Mouse (Mus musculus) kidney, adult 18-20 months (tissue): ENCODE results near the gene Mocs3.

Experiments used
- DNase-seq: peaks from one replicate; pipeline ENCODE4 v3.0.0; 2021

Mocs3 gene

DNA sequence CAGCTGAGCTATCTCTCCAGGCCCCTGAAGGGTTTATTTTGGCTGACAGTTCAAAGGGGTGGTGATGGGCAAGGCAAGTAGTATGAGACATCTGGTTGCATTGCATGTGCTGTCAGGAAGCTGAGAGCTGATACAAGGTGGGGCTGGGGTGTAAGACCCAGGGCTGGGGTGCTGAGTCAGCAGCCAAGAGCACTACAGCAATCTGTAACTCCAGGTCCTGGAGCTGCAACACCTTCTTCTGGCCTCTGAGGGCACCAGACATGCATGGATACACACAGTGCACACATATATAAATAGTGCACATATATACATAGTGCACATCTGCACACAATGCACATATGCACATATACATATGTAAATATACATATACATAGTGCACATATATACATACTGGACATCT lies 12.4 kb downstream of the Mocs3 start:
- DNase-seq = no peak

DNA sequence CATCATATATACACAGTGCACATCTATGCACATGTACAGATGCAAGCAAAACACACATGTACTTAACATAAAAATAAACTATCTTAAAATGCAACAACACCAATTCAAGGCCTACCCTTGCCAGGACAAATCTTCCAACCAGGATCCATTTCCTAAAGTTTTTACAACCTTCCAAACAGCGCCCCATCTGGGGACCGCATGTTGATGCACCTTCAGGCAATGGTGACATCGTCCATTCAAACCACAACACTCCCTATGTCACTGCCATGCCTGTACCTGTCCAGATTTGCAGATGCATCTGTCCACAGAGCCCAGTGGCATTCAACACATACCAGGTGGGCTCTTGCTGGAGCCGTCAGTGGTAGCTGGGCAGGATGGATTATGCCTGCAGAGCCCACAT lies 12.9 kb downstream of the Mocs3 start:
- no peak for DNase-seq

DNA sequence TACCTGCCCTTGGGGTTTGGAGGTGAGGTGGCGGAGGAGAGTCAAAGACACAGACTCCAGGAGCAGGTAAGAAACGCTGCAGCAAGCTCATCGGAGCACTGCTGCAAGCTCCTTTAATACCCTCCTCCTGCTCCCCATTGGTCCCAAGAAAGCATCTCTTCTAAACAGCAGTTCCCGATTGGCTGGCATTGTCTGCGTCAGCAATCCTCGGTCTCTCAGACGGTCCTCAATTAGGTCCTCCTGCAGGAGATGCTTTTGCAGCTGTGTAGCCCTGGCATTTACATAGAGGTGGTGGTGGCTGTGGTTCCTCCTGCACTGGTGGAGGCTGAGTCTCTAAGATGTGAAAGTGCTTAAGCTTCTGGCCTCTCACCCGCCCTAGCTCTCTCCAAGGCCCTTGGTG lies 15.1 kb downstream of the Mocs3 start:
- DNase-seq = no peak

DNA sequence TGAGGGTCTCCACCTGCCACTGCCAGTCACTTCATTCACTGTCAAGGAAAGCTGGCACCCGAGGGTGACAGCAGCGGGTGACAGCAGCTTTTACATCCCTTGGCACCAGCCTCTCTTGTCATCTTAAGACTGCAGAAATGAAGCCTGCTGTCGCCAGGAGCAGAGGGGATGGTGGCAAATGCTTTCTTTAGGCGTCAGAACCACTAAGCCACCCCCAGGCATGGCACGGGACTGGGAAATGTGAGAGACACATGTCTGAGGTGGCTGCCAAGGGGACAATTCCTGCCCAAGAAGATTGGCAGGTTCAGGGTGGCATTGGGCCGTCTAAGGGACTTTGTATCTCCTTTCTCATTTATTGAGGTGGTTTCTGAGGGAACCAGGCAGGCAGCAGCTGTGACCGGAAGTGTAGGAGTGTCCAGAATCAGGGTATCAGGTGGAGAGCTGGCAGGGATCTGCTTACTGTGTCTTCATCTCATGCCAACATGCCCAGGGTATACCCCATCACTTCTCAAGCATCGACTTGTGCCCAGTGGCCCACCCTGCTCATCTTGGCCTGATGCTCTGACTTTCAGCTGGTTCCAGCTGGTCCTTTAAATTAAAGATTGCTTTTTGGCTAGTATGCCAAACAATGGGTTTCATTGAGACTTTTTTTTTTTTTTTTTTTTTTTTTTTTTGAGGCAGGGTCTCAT lies 17.9 kb downstream of the Mocs3 start:
- DNase-seq = no peak

DNA sequence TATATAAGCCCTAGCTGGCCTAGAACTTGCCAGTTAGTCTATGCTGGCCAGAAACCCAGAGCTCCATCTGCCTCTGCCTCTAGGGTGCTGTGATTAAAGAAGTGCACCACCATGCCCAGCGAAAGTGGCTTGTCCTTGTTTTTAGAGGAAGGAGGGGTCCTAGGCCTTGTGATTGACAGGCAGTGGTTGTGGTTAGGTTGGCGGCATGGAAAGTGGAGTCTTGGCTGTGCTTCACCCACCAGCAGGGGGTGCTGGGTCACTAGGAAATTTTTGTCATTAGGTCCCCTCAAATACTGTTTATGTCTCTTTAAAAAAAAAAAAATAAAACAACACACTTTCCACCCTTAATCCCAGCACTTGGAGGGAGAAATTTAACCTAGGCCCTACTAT lies 18.4 kb downstream of the Mocs3 start:
- DNase-seq = no peak

DNA sequence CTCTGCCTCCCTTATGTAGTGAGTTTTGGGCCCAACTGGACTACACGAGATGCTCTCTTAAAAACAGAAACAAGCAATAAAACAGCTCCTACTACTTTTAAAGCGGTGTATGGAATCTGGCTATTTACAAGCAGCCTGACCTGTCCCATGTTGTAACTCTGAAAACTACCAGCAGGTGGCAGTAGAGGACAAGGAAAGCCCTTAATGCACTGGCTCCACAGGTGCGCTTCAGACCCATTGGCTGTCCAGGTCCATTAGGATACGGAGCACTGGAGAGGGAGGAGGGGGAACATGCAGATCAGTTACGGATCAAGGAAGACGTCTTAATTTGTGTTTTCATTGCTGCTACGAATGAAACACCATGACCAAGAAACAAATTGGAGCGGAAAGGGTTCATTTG lies 19.8 kb downstream of the Mocs3 start:
- peak; percentile 87 for DNase-seq

DNA sequence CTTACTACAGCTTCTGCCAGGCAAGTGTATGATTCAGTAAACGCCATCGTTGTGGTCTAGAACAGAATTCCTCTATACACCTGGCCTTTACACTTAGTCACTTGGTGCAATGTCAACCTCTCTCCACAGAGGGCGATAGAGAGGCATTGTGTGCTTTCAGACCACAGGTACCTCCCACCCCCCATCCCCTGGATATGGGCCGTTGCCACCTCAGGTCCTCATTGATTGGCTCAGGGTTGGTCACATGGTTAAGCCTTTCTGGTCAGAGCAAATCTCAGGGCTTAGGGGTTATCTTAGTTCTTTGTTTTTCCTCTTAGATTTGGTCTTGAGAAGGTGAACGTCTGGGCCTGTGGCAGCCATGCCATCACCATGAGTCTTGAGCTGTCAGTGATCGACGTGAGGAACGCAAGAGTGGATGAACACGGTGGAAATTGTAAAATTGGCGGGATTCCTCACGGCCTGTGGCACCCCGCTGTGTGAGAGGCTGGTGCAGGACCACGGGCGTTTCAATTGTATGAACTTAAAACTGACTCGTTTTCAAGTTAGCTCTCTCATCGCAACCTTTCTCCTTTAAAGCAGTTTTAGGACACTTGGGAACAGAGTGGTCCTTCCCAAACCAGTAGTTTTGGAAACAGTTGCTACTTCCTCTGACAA lies 22.3 kb downstream of the Mocs3 start:
- no peak for DNase-seq

DNA sequence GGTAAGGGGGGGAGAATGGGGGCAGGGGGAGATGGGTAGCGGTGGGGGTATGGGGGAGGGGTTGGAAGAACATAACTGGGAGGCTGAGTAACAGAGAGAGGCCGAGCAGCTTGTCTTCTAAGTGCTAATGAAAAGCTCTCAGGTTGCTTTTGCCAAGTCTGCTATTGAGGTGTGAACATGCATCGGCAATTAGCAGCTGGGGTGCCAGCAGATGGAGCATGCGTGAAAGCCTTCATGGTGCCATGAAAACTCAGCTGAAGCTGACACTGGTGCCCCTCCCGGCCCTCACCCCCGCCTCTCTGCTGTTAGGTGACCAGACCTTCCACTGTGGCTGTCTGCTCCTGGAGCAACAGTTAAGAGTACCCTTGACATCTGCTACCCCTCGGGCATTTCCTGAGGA lies 23.4 kb downstream of the Mocs3 start:
- DNase-seq = no peak

DNA sequence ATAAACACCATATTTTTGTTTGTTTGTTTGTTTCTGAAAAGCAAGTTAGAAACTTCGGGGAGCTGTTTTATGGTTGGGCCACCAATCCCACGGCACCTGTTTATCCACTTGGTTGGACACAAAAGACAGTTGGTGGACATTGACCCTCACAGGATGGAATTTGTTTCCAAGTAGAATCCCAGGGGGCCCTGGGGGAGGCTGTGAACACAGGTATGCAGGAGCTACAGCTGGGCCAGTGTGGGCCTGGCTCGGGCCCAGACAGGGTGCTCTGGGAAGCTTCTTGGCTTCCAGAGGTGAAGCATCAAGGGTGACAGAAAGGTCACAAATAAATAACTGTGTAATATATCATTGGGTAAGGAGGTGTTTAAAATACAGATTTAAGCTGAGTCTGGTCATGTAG lies 26.1 kb downstream of the Mocs3 start:
- peak; percentile 46 for DNase-seq

DNA sequence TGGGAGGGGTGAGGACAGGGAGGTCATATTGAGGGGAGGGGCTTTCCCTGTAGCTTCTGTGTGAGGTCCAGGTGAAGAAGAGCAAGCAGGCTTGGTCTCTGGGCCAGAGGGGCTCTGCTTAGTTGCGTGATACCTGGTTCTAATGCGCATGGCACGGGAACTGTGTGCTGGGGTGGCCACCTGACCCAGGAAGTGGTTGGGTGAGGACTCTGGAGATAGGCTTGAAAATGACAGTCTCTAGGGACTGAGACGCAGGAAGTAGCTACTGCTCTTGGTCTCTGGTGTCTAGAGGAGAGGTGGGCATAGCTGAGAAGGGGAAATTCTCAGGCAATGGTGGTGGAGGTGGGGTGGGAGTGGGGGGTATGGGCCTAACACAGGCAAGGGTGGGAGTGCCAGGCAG lies 26.8 kb downstream of the Mocs3 start:
- DNase-seq = no peak

DNA sequence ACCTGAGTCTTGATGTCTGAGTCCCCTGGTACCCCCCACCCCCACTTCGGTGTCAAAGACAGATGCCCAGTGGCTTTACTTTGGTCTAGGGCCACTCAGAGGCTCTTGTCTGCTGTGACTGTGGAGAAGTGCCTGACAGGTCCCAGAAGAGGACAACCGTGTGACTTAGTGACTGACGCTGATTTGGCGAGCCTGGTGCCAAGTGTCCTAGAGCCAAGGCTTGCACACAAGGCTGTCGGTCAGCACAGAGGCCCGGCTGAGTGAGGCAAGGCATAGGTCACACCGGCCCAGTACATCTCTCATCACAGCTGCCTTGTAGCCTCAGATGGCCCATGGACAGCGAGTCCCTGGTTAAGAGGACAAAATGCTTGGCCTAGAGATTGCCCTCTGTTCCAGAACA lies 28.6 kb downstream of the Mocs3 start:
- no peak for DNase-seq

DNA sequence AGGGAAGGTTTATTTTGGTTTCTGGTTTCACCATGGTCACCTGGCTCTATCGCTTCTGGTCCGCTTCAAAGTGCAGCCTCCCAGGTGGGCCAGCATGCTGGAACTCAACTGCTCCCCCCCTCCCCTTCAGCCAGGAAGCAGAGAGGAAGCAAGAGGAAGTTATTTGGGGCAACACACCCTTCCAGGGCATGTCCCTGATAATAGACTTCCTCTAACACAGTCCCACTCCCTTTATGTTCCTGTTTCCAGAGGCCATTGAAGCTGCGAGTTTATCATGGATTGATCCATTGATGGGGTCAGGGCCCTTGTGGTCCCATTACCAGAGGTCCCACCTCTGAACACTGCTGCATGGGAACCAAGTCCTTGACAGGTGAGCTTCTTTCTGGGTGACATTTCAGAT lies 29.7 kb downstream of the Mocs3 start:
- no peak for DNase-seq

DNA sequence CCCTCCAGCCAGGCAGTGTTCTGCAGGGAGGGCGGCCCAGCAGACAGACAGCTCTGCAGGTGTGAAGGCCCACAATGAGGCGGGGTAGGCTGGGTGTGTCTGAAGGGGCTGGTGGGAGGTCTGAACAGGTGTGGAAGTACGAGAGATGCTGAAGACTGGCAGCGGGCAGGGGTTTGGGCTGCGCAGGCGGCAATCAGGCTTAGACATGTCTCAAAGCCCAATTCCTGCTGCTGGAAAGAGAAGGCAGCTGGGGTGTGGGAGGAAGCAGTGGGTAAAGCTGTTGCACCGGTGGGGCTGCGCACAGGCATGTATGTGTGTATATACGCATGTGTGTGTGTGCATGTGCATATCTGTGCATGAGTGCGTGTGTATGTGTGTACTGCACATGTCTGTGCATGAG lies 30.5 kb downstream of the Mocs3 start:
- no peak for DNase-seq

DNA sequence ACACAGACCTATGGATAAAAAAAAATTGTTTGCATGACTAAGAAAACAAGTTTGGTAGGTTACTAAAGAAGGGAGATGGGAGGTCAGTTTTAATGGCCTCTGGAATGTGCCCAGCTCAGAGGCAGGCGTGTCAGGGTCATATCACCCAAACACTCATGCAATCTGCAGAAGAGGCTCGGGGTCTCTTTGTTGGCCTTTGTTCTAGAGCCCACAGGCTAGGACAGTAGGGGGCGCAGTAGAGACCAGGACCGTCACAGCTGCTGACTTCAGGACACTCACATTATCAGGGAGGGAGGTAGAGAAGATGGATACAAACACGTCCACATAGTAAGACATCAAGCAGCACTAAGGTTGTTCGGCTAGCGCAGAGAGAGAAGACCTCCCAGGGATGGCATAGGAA lies 37.6 kb downstream of the Mocs3 start:
- peak; percentile 22 for DNase-seq

DNA sequence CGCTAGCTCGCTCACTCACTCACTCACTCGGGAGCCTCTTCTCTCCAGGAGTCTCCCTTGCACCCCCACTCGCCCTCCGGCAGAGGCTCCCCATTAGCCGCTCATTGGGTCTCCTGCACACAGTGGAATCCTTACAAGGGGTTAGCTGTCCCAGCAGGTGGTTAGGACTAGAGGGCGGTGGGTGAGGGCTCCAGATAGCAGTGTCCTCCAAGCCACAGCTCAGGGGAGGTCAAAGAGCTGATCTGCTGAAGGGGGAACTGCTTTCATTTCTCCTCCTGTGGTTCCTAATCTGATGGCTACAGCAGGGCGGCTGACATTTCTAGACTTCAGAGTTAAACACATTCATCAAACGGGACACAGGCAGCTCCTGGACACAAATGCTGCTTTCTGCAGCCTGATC lies 43.0 kb downstream of the Mocs3 start:
- DNase-seq = no peak

DNA sequence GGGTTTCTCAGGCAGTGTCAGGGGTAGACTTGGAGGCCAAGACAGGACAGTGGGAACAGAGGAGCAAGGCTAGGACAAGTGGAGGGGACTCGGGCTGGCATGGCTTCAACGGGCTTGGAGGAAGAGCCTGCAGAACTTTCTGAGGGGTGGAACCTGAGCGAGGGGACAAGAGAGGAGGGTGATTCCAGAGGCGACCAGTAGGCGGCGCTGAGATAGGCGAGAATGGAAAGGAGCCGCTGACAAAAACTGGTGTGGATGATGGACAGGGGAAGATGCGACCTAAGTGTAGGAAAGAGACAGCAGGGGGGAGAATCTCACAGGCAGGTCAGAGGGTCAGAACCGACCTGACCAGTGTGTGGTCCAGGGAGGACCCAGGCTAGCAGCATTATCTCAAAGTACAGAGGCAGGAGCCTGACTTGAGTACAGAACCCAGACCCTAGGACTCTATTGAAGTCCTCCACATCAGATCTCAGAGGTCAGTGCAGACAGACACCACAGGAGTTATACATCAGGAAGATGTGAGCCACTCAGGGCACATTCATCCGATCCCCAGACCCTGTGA lies 44.0 kb downstream of the Mocs3 start:
- DNase-seq = peak; percentile 70

DNA sequence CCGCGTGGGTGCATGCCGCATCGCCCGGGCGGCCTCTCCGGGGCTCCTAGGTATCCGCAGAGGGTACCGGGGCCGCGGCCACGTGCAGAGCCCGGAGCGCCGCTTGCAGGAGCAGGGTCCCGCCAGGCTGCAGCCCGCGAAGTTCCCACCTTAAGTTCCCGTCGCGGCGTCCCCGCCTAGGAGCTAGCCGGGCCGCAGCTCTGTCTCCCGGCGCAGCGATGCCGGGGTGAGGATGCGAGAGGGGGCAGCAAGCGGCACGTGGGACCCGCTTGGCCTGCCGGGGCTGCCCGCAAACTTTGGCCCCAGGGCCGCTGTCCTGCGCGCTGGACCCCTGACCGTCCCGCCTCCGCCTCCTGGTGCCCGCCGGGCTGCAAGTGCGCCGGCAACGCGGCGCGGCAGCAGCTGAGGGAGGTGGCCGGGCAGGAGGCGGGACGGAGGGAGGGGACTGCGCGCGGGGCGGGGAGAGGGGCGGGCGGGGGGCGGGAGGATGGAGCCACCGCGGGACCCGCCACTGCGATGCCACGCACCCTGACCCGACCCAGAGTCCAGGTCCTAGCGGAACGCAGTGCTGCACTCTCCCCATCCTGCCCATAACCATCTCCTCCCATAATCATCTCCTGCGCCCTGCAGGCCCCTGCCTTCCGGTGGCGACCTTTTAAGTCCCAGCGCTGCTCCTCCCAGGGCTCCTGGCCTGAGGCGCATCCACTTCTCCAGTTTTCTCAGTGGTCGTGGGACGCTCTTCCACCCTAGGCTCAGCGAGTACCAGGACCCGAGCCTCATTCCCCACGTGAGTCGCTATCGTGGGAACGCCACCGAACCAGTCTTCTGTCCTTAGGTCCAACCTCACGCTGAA lies 50.5 kb downstream of the Mocs3 start:
- DNase-seq = peak; percentile 51

DNA sequence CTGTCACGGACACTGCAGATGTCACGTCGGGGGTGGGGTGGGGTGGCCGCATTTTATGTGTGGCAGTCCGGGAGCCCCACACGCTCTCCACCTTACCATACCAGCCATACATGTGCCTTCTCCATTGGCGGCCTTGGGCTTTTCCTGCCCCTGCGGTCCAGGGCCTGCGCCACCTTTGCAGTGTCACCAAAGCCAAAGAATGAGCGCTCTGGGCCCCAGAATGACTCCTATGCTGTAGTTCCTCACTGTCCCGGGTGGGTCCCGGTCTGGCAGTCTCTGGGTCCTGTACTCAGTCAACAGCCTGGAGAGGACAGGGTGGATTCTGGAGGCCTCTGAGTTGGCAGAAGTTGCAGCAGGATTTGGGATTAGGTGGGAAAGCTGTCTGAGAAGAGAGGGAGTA lies 51.2 kb downstream of the Mocs3 start, which contains the start of gene Kcng1:
Gene Kcng1, minus strand, starts transcription at position 155 of the 400 bp plus-strand sequence.
- DNase-seq = no peak
